Mouse (Mus musculus): ENCODE results near the gene Ctss. TPM values are rescaled to one million over a fixed set of nuclear protein-coding genes. Genes with fewer than 3 reads are reported as not detected.

The Ctss gene
- polyA plus RNA-seq, 1 experiment, result not detected

DNA sequence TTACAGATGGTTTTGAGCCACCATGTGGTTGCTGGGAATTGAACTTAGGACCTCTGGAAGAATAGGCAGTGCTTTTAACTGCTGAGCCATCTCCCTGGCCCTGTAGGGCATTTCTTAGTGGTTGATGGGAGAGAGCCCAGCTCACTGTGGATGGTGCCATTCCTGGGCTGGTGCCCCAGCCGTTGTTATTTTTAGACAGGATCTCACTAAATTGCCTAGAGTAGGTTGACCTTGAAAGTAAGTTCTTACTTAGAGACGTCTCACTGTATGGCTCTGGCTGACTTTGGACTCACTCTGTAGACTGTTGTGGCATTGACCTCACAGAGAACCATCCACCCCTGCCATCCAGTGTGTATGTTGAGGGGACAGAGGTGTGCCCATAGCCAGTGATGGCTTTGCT, 28.4 kb upstream of the Ctss start:
- no peak overlapping the region for H3K9ac ChIP-seq (ENCODE audit: low read depth, poor library complexity, severe bottlenecking)
- no peaks in the 10 kb centered on the region for H3K9me3 ChIP-seq (replicated peaks; ENCODE audit: control insufficient read depth, insufficient read depth, low read length, poor library complexity, severe bottlenecking)
- no peaks in the 10 kb centered on the region for H3K27me3 ChIP-seq (ENCODE audit: control insufficient read depth, insufficient read depth, low read length, poor library complexity, severe bottlenecking)
- H3K4me1 ChIP-seq (ENCODE audit: control insufficient read depth, insufficient read depth, low read length), result no peaks in the 10 kb centered on the region
- no peak for TF ChIP-seq CTCF (IDR thresholded peaks at IDR 0.05; ENCODE audit: low read depth, low read length)
- no peak for TF ChIP-seq EP300 (IDR thresholded peaks at IDR 0.05; ENCODE audit: insufficient read depth, low read depth, low read length)
- no peak for TF ChIP-seq POLR2A (IDR thresholded peaks at IDR 0.05; ENCODE audit: insufficient read depth, low read length)
- no peak overlapping the region for H3K27ac ChIP-seq (ENCODE audit: insufficient read depth, low read length)
- peaks cover 20% of the 10 kb centered on the region for H3K36me3 ChIP-seq (ENCODE audit: control insufficient read depth, insufficient read depth, low read length, poor library complexity, severe bottlenecking)
- no peak overlapping the region for H3K4me3 ChIP-seq (ENCODE audit: low read depth, low read length)

DNA sequence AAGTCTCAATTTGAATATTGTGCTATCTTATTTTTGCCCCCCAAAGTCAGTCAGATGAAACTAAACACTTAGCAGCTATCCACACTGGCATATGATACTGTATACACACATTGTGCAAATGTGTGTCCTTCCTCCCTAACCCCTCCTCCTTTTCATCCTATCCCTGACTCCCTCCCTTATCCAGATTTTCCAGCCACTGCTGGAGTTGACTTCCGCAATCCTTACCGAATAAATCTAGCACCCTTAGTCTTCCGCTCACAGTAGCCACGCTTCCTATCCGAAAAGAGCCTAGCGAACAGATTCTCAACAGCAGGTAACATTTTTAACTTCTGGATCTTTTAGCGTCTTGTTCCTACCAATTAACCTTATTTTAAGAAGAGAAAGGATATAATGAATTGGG, 27.6 kb upstream of the Ctss start, which contains the start of gene Ctsk:
TSS of gene Ctsk (plus strand) at position 233 of the 400 bp plus-strand sequence.
- H3K27ac ChIP-seq (ENCODE audit: insufficient read depth, low read length), result no peak within 1 kb of the TSS
- H3K9me3 ChIP-seq (replicated peaks; ENCODE audit: control insufficient read depth, insufficient read depth, low read length, poor library complexity, severe bottlenecking), result no peaks in the 10 kb centered on the region
- no peak within 1 kb of the TSS for H3K4me3 ChIP-seq (ENCODE audit: low read depth, low read length)
- H3K27me3 ChIP-seq (ENCODE audit: control insufficient read depth, insufficient read depth, low read length, poor library complexity, severe bottlenecking), result no peaks in the 10 kb centered on the region
- peaks cover 15% of the 10 kb centered on the region for H3K36me3 ChIP-seq (ENCODE audit: control insufficient read depth, insufficient read depth, low read length, poor library complexity, severe bottlenecking)
- TF ChIP-seq CTCF (IDR thresholded peaks at IDR 0.05; ENCODE audit: low read depth, low read length) (no peak), POLR2A (IDR thresholded peaks at IDR 0.05; ENCODE audit: insufficient read depth, low read length) (no peak), EP300 (IDR thresholded peaks at IDR 0.05; ENCODE audit: insufficient read depth, low read depth, low read length) (no peak)
- H3K4me1 ChIP-seq (ENCODE audit: control insufficient read depth, insufficient read depth, low read length), result no peaks in the 10 kb centered on the region
- no peak within 1 kb of the TSS for H3K9ac ChIP-seq (ENCODE audit: low read depth, poor library complexity, severe bottlenecking)

DNA sequence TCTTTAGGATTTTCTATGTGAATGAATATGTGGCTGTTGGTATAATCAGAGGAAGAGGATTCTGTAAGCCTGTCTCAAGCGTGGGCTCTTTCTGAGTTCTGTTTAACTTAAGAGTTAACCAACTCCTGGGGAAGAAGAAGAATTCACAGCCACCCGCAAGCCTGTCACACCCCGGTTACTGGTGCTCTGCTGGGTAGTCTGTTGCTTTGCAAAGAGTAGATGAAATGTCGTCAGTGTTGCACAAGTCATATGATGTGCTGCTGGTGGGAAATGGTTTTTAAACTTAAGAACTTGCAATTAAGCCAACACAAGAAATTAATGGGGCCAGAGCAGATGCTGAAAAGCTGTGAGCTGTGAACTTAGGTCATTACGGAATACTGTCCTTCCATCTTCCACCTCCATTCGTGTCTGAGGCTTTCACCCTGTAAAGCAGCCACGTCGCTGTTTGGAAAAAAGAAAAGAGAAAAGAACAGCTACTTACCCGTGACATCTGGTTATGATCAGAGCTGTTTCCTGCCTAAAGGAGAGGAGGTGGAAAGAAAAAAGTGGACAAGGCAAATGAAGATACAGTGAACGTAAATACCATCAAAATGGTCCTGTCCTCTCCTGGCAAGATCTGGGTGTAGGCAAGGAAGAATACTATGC, 27.0 kb upstream of the Ctss start:
- no peak for TF ChIP-seq POLR2A (IDR thresholded peaks at IDR 0.05; ENCODE audit: insufficient read depth, low read length)
- TF ChIP-seq EP300 (IDR thresholded peaks at IDR 0.05; ENCODE audit: insufficient read depth, low read depth, low read length), result no peak
- no peak for TF ChIP-seq CTCF (IDR thresholded peaks at IDR 0.05; ENCODE audit: low read depth, low read length)
- Histone ChIP-seq H3K27ac (ENCODE audit: insufficient read depth, low read length) (no peak overlapping the region), H3K4me3 (ENCODE audit: low read depth, low read length) (no peak overlapping the region), H3K9me3 (replicated peaks; ENCODE audit: control insufficient read depth, insufficient read depth, low read length, poor library complexity, severe bottlenecking) (no peaks in the 10 kb centered on the region), H3K9ac (ENCODE audit: low read depth, poor library complexity, severe bottlenecking) (no peak overlapping the region), H3K36me3 (ENCODE audit: control insufficient read depth, insufficient read depth, low read length, poor library complexity, severe bottlenecking) (peaks cover 12% of the 10 kb centered on the region), H3K4me1 (ENCODE audit: control insufficient read depth, insufficient read depth, low read length) (no peaks in the 10 kb centered on the region), H3K27me3 (ENCODE audit: control insufficient read depth, insufficient read depth, low read length, poor library complexity, severe bottlenecking) (no peaks in the 10 kb centered on the region)

DNA sequence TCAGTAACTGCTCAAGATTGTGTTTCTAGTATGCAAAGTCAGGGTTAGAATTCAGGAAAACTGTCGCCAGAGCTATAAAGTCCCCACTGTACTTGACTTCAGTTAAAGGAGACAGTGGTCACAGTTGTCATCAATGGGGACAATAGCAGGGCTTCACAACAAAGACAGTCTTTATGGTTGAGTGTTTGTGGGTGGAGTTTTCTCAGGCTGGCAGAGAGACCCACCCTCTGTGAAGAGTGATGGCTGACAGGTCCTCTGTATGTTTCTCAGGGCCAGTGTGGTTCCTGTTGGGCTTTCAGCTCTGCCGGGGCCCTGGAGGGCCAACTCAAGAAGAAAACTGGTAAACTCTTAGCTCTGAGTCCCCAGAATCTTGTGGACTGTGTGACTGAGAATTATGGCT, 24.3 kb upstream of the Ctss start:
- H3K9me3 ChIP-seq (replicated peaks; ENCODE audit: control insufficient read depth, insufficient read depth, low read length, poor library complexity, severe bottlenecking), result no peaks in the 10 kb centered on the region
- no peak for TF ChIP-seq EP300 (IDR thresholded peaks at IDR 0.05; ENCODE audit: insufficient read depth, low read depth, low read length)
- no peak for TF ChIP-seq CTCF (IDR thresholded peaks at IDR 0.05; ENCODE audit: low read depth, low read length)
- TF ChIP-seq POLR2A (IDR thresholded peaks at IDR 0.05; ENCODE audit: insufficient read depth, low read length), result no peak
- no peak overlapping the region for H3K27ac ChIP-seq (ENCODE audit: insufficient read depth, low read length)
- no peak overlapping the region for H3K4me3 ChIP-seq (ENCODE audit: low read depth, low read length)
- no peaks in the 10 kb centered on the region for H3K27me3 ChIP-seq (ENCODE audit: control insufficient read depth, insufficient read depth, low read length, poor library complexity, severe bottlenecking)
- H3K9ac ChIP-seq (ENCODE audit: low read depth, poor library complexity, severe bottlenecking), result no peak overlapping the region
- no peaks in the 10 kb centered on the region for H3K4me1 ChIP-seq (ENCODE audit: control insufficient read depth, insufficient read depth, low read length)
- no peaks in the 10 kb centered on the region for H3K36me3 ChIP-seq (ENCODE audit: control insufficient read depth, insufficient read depth, low read length, poor library complexity, severe bottlenecking)

- no peaks in the 10 kb centered on the region for H3K9me3 ChIP-seq (replicated peaks; ENCODE audit: control insufficient read depth, insufficient read depth, low read length, poor library complexity, severe bottlenecking)
- H3K27me3 ChIP-seq (ENCODE audit: control insufficient read depth, insufficient read depth, low read length, poor library complexity, severe bottlenecking), result no peaks in the 10 kb centered on the region
- TF ChIP-seq EP300 (IDR thresholded peaks at IDR 0.05; ENCODE audit: insufficient read depth, low read depth, low read length) (no peak), CTCF (IDR thresholded peaks at IDR 0.05; ENCODE audit: low read depth, low read length) (no peak), POLR2A (IDR thresholded peaks at IDR 0.05; ENCODE audit: insufficient read depth, low read length) (no peak)
- H3K4me3 ChIP-seq (ENCODE audit: low read depth, low read length), result no peak overlapping the region
- H3K4me1 ChIP-seq (ENCODE audit: control insufficient read depth, insufficient read depth, low read length), result peaks cover under 1% of the 10 kb centered on the region
- H3K36me3 ChIP-seq (ENCODE audit: control insufficient read depth, insufficient read depth, low read length, poor library complexity, severe bottlenecking), result no peaks in the 10 kb centered on the region
- H3K9ac ChIP-seq (ENCODE audit: low read depth, poor library complexity, severe bottlenecking), result no peak overlapping the region
- H3K27ac ChIP-seq (ENCODE audit: insufficient read depth, low read length), result no peak overlapping the region
These were observed 17.2 kb upstream of the Ctss start for GRCm38 (mm10) chr3:95509348-95509747.

DNA sequence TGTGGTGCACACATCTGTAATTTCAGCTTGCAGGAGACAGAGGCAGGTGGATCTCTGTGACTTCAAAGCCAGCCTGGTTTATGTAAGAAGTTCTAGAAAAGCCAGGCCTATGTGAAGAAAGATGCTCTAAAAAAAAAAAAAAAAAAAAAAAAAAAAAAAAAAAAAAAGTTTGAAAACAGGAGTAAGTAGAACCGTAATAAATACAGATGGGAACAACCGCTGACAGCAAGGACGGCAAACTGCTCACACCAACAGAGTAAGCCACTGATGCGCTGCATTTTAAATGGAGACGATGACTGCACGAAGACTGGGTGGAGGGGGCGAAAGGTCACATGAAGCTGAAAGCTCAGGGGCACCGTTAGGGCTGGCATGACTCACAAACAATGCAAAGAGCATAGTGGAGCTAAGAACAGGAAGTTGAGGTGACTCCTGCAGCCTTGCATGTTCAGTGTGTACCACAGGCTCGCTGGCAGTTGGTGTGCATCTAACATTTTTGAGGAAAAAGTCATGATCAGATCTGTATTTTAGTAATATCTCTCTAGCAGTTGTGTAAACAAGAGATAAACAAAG, 14.9 kb upstream of the Ctss start:
- no peaks in the 10 kb centered on the region for H3K36me3 ChIP-seq (ENCODE audit: control insufficient read depth, insufficient read depth, low read length, poor library complexity, severe bottlenecking)
- peaks cover 2% of the 10 kb centered on the region for H3K4me1 ChIP-seq (ENCODE audit: control insufficient read depth, insufficient read depth, low read length)
- TF ChIP-seq POLR2A (IDR thresholded peaks at IDR 0.05; ENCODE audit: insufficient read depth, low read length) (no peak), CTCF (IDR thresholded peaks at IDR 0.05; ENCODE audit: low read depth, low read length) (no peak), EP300 (IDR thresholded peaks at IDR 0.05; ENCODE audit: insufficient read depth, low read depth, low read length) (no peak)
- no peak overlapping the region for H3K9ac ChIP-seq (ENCODE audit: low read depth, poor library complexity, severe bottlenecking)
- H3K27ac ChIP-seq (ENCODE audit: insufficient read depth, low read length), result no peak overlapping the region
- no peaks in the 10 kb centered on the region for H3K27me3 ChIP-seq (ENCODE audit: control insufficient read depth, insufficient read depth, low read length, poor library complexity, severe bottlenecking)
- no peak overlapping the region for H3K4me3 ChIP-seq (ENCODE audit: low read depth, low read length)
- H3K9me3 ChIP-seq (replicated peaks; ENCODE audit: control insufficient read depth, insufficient read depth, low read length, poor library complexity, severe bottlenecking), result no peaks in the 10 kb centered on the region

Data from ES-Bruce4 (cell line).